Mouse (Mus musculus): ENCODE data around the gene C8b.

C8b gene

DNA sequence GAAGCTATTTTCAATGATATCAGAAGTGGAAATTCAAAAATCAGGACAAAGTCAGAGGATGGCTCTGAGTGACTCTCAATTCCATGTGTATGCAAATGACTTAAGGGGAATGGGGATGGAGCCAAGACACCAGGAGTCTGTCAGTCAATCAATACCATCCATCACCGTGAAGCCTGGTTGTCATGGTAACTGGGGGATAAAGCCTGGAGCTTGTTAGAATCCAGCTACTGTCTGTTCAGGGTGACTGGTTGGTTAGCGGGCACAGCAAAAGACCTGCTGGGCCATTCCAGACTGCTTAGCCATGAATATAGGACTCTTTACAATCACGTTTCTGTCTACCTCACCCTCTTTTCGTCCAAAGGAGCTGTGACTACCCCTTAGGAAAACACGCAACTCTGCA, 69.0 kb downstream of the C8b start:
- TF ChIP-seq GATA4 (IDR thresholded peaks at IDR 0.05; ENCODE audit: insufficient replicate concordance, low read length) = no peak

DNA sequence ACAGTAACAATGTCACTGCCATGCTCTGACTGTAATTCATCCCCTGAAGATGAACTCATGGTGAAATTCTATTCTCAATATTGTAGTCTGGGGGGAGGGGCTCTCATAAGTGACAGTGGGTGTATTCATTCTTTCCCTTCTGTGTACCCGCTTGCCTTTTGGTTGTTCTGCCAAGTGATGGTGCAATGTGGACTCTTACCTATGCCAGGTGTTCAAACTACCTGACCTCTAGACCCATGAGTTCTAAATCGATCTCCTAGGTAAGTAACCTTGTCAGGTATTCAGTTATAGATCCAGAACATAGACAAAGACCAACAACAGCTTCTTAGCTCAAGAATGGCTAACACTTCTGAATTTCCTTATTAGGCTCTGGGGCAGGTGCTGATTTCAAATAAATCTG, 72.2 kb downstream of the C8b start:
- TF ChIP-seq GATA4 (IDR thresholded peaks at IDR 0.05; ENCODE audit: insufficient replicate concordance, low read length) = no peak

DNA sequence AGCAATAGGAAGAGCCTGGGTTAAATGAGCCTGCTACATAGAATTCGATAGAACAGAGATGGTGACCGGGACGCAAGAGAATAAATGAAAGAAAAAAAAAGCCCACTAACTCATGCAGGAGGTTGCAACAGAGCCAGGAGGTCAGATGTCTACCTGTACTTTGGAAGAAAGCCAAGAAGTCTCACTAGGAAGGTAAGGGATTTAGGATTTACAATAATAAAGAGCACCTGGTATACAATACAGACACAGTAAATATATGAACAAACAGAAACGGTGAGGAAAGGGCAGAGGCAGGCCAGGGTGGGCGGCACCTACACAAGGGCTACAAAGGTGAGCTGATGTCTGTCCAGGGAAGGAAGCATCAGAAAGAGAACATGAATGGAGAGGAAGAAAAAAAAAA, 76.1 kb downstream of the C8b start:
- no peak for TF ChIP-seq GATA4 (IDR thresholded peaks at IDR 0.05; ENCODE audit: insufficient replicate concordance, low read length)

DNA sequence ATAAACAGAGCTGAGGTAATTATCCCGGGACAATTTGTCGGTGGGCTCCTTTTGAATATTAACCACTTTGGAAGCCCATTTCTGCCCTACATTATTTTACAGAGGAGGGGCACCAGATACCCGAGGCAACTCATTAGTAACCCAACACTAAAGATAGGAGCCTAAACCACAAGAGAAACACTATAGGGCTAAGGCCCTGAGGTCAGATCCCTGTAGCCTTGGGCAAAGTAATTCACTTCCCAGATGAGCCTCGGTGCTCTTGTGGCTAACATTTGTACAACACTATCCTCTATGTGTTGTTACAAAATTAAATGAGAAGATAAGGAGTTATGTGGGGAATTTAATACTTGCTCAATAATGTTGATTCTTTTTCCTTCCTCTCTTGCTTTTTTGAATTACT, 77.4 kb downstream of the C8b start:
- TF ChIP-seq GATA4 (IDR thresholded peaks at IDR 0.05; ENCODE audit: insufficient replicate concordance, low read length) = no peak
